Mouse (Mus musculus) midbrain, embryonic 16.5 days (tissue): ENCODE results near the gene Comtd1. TPM values are rescaled to one million over a fixed set of nuclear protein-coding genes. Genes with fewer than 3 reads are reported as not detected.

Experiments used
- ATAC-seq: fragments of 200-750 bp; cut with Nextera tagmentation; 2 replicates; pipeline ENCODE4 v1.8.0; 2017; ENCODE audit warnings: moderate TSS enrichment
- H3K27ac ChIP-seq: fragments of 300-500 bp; sonication (generic); 2 replicates; pipeline ENCODE4 v1.5.1; 2014; ENCODE audit warnings: mild to moderate bottlenecking, low read length, mixed read lengths
- H3K27me3 ChIP-seq: fragments of 300-500 bp; sonication (generic); 2 replicates; pipeline ENCODE4 v1.6.1; 2014; ENCODE audit warnings: low read depth, low read length, mixed read lengths; ENCODE audit not compliant: control insufficient read depth, insufficient read depth
- H3K36me3 ChIP-seq: fragments of 300-500 bp; sonication (generic); 2 replicates; pipeline ENCODE4 v1.6.1; 2014; ENCODE audit warnings: mild to moderate bottlenecking, low read length, moderate library complexity, mixed read lengths; ENCODE audit not compliant: control insufficient read depth, insufficient read depth
- H3K4me1 ChIP-seq: fragments of 300-500 bp; sonication (generic); 2 replicates; pipeline ENCODE4 v1.6.1; 2014; ENCODE audit warnings: mild to moderate bottlenecking, low read length, mixed read lengths; ENCODE audit not compliant: control insufficient read depth, insufficient read depth
- H3K4me2 ChIP-seq: fragments of 300-500 bp; sonication (generic); 2 replicates; pipeline ENCODE4 v1.6.1; 2014; ENCODE audit warnings: mild to moderate bottlenecking, low read length, mixed read lengths
- H3K4me3 ChIP-seq: fragments of 300-500 bp; sonication (generic); 2 replicates; pipeline ENCODE4 v1.5.1; 2014; ENCODE audit warnings: low read depth, mild to moderate bottlenecking, low read length, moderate library complexity, mixed read lengths
- H3K9ac ChIP-seq: fragments of 300-500 bp; sonication (generic); 2 replicates; pipeline ENCODE4 v1.6.1; 2014; ENCODE audit warnings: low read depth, low read length, mixed read lengths
- H3K9me3 ChIP-seq: fragments of 300-500 bp; sonication (generic); replicated peaks from 2 replicates; pipeline ENCODE4 v1.6.1; 2014; ENCODE audit warnings: mild to moderate bottlenecking, low read length, mixed read lengths; ENCODE audit not compliant: control insufficient read depth, poor library complexity, severe bottlenecking
- WGBS: fragments of 180-500 bp; shearing (Covaris S2); extraction: QIAGEN DNeasy Blood & Tissue Kit; methylation state at CpG from one replicate; pipeline ENCODE4 v1.1.7; 2014; 5-methylcytosine and 5-hydroxymethylcytosine counted together
- polyA plus RNA-seq: library from polyadenylated mRNA; unstranded; fragments of >200 nt; fragmentation: Nextera tagmentation; extraction: Ambion mirVana; gene quantifications from 2 replicates; pipeline ENCODE4 v1.2.1, GENCODE M21; 2015

The Comtd1 gene
- polyA plus RNA-seq, 1 experiment from 2014 or later, result 58.7 TPM

GRCm38 (mm10) chr14:21811744-21812393 lies 36.9 kb downstream of the Comtd1 start:
- 83% methylated on average over 10 of the region's 10 CpGs for WGBS

GRCm38 (mm10) chr14:21811301-21811700 lies 37.5 kb downstream of the Comtd1 start:
- Histone ChIP-seq H3K4me1 (no peaks in the 10 kb centered on the region), H3K4me2 (no peak overlapping the region), H3K9ac (no peak overlapping the region), H3K9me3 (no peaks in the 10 kb centered on the region), H3K27me3 (no peaks in the 10 kb centered on the region), H3K27ac (no peak overlapping the region), H3K36me3 (no peaks in the 10 kb centered on the region), H3K4me3 (no peak overlapping the region)
- no peak for ATAC-seq
- 84% methylated on average over 4 of the region's 4 CpGs for WGBS

More at GRCm38 (mm10) chr14:21811744-21812393, 36.9 kb downstream of the Comtd1 start:
- no peak for ATAC-seq
- Histone ChIP-seq H3K4me3 (no peak overlapping the region), H3K27me3 (no peaks in the 10 kb centered on the region), H3K4me1 (no peaks in the 10 kb centered on the region), H3K4me2 (no peak overlapping the region), H3K27ac (no peak overlapping the region), H3K9me3 (no peaks in the 10 kb centered on the region), H3K9ac (no peak overlapping the region), H3K36me3 (no peaks in the 10 kb centered on the region)

GRCm38 (mm10) chr14:21809418-21809817 lies 39.4 kb downstream of the Comtd1 start:
- Histone ChIP-seq H3K4me2 (no peak overlapping the region), H3K27me3 (no peaks in the 10 kb centered on the region), H3K4me3 (no peak overlapping the region), H3K9me3 (no peaks in the 10 kb centered on the region), H3K36me3 (no peaks in the 10 kb centered on the region), H3K9ac (no peak overlapping the region), H3K4me1 (no peaks in the 10 kb centered on the region), H3K27ac (no peak overlapping the region)
- no peak for ATAC-seq
- WGBS, result 95% methylated on average over 2 of the region's 2 CpGs

- Histone ChIP-seq H3K36me3 (no peaks in the 10 kb centered on the region), H3K9ac (no peak overlapping the region), H3K4me2 (no peak overlapping the region), H3K27me3 (no peaks in the 10 kb centered on the region), H3K27ac (no peak overlapping the region), H3K9me3 (no peaks in the 10 kb centered on the region), H3K4me3 (no peak overlapping the region), H3K4me1 (no peaks in the 10 kb centered on the region)
- 91% methylated on average over 8 of the region's 8 CpGs for WGBS
- ATAC-seq, result no peak
These were observed 40.4 kb downstream of the Comtd1 start for GRCm38 (mm10) chr14:21808208-21808922.

GRCm38 (mm10) chr14:21806631-21807160 lies 42.1 kb downstream of the Comtd1 start:
- WGBS, result 89% methylated on average over 3 of the region's 3 CpGs

GRCm38 (mm10) chr14:21806203-21806602 lies 42.6 kb downstream of the Comtd1 start:
- Histone ChIP-seq H3K36me3 (no peaks in the 10 kb centered on the region), H3K9ac (no peak overlapping the region), H3K27me3 (no peaks in the 10 kb centered on the region), H3K4me3 (no peak overlapping the region), H3K4me1 (no peaks in the 10 kb centered on the region), H3K9me3 (no peaks in the 10 kb centered on the region), H3K4me2 (no peak overlapping the region), H3K27ac (no peak overlapping the region)
- 78% methylated on average over 2 of the region's 2 CpGs for WGBS
- ATAC-seq, result no peak

More at GRCm38 (mm10) chr14:21806631-21807160, 42.1 kb downstream of the Comtd1 start:
- Histone ChIP-seq H3K4me3 (no peak overlapping the region), H3K4me1 (no peaks in the 10 kb centered on the region), H3K36me3 (no peaks in the 10 kb centered on the region), H3K9ac (no peak overlapping the region), H3K27ac (no peak overlapping the region), H3K27me3 (no peaks in the 10 kb centered on the region), H3K4me2 (no peak overlapping the region), H3K9me3 (no peaks in the 10 kb centered on the region)
- ATAC-seq, result no peak

GRCm38 (mm10) chr14:21802543-21803206 lies 46.1 kb downstream of the Comtd1 start:
- Histone ChIP-seq H3K9me3 (no peaks in the 10 kb centered on the region), H3K36me3 (peaks cover 10% of the 10 kb centered on the region), H3K4me3 (no peak overlapping the region), H3K9ac (no peak overlapping the region), H3K27me3 (no peaks in the 10 kb centered on the region), H3K4me2 (no peak overlapping the region), H3K27ac (no peak overlapping the region), H3K4me1 (no peaks in the 10 kb centered on the region)
- ATAC-seq, result no peak
- WGBS, result 92% methylated on average over 6 of the region's 6 CpGs

- ATAC-seq, result no peak
- Histone ChIP-seq H3K4me2 (no peak overlapping the region), H3K4me1 (no peaks in the 10 kb centered on the region), H3K9me3 (no peaks in the 10 kb centered on the region), H3K4me3 (no peak overlapping the region), H3K9ac (no peak overlapping the region), H3K27me3 (no peaks in the 10 kb centered on the region), H3K36me3 (peaks cover 10% of the 10 kb centered on the region), H3K27ac (no peak overlapping the region)
- 82% methylated on average over 7 of the region's 7 CpGs for WGBS
These were observed 47.2 kb downstream of the Comtd1 start for GRCm38 (mm10) chr14:21801624-21802023.

- 98% methylated on average over 4 of the region's 4 CpGs for WGBS
- Histone ChIP-seq H3K27ac (no peak overlapping the region), H3K27me3 (no peaks in the 10 kb centered on the region), H3K4me3 (no peak overlapping the region), H3K4me2 (no peak overlapping the region), H3K36me3 (peaks cover 10% of the 10 kb centered on the region), H3K4me1 (no peaks in the 10 kb centered on the region), H3K9me3 (no peaks in the 10 kb centered on the region), H3K9ac (no peak overlapping the region)
- ATAC-seq, result no peak
These were observed 48.1 kb downstream of the Comtd1 start for GRCm38 (mm10) chr14:21800641-21801040.
